Mouse (Mus musculus): Measurements from ENCODE around the gene Mrps7.
"Not testable (repeated sequence)": the region's sequence is repeated elsewhere in the genome, so short reads cannot be mapped to it uniquely, and the experiment has no call there.

The Mrps7 gene

DNA sequence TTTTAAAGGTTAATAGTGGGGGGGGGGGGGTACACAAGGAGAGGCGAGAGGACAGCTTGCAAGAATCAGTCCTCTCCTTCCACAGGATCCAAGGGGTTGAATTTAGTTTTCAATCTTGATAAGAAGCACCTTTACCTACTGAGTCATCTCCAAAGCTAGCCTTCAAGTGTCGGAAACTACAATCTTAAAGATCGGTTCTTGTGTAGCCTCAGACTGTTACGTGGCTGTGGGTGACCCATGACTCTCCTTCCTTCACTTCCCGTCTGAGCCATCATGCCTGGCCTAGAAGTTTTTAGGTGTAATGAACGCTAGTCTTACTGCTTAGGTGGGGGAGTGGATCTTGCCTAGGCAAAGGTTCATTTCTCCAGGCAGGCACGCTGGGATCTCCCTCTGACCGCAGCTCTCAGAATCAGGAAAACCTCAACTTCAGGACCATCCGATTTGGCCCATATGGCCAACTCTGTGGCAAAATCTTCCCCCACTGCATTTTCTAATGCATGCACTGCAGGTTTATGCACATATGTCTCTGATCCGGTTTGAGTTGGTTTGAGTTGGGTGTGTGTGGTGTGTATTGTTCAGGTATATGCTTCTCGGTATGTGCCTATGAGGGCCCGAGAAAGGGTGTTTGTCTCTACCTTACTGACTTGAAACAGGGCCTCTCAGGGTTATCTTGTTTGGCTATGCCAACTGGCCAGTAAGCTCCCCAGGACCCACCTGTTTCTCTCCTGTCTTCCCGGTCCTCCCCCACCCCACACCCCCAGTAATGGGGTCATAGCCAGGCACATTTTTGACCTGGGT is 26.2 kb downstream of the Mrps7 start:
- no peak for DNase-seq

DNA sequence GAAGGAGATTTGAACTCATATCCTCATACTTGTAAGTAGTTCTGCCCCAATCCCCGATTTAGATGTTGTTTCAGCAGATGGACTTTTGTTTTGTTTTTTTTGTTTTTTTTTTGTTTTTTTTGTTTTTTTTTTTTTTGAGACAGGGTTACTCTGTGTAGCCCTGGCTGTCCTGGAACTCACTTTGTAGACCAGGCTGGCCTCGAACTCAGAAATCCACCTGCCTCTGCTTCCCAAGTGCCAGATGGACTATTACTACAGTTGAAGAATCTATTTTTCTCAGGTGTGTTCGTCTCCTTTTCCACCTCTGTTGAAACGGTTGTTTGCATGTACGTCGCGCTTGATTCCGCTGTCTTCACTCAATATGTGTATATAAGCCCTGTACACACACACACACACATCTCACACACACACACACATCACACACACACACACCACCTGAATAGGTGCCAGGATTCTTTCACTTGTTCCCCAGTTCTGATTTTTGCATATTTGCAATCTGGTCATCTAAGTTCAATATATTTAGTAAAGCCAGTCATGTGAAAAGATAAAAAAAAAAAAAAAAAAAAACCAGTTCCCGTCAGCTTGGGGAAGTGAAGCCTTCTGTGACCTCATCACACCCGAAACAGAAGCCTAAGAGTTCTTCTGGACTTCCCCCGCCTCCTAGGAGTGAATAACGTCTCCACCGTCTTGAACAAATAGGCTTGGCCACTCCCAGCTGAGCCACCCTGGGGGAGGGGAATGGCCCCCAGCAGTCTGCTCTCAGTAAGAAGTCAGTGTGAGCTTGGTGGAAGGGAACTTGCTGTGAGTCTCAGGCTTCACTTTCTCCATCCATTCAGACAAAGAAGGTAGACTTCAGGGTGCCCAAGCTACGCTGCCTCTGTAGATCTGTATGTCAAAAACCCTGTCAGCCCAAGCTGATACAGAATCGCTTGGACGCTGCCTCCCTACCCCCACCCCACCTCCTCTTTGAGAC is 27.1 kb downstream of the Mrps7 start:
- DNase-seq: peak; percentile 55

DNA sequence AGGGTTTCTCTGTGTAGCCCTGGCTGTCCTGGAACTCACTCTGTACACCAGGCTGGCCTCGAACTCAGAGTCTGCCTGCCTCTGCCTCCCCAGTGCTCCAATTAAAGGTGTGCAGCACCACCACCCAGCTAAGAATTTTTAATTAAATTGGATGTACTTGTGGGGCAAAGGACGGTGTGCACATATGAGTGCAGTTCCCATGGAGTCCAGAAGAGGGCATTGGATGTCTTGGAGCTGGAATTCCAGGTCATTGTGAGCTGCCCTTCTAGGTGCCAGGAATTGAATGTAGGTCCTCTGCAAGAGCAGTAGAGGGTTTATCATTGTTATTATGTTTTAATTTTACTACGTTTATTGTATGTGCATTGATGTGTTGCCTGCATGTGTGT is 27.8 kb downstream of the Mrps7 start:
- DNase-seq: peak; percentile 53

DNA sequence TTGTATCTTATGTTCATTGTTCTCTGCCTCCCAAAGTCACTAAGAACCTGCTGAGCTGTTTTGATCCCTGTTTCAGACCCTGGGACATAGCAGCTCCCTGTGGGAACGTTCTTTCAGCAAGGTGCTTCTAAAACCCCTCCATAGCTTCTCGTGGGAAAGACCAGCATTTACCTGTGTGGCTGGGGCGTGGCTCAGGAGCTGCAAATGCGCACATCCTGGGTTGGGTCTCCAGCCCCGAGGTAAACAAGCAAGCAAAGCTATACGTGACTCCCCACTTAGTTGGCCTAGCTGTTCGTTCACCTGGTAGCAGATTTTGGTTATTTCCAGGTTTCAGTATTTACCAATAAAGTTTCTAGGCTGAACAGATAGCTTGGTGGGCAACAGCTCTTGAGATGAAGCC is 28.5 kb downstream of the Mrps7 start:
- DNase-seq: no peak

DNA sequence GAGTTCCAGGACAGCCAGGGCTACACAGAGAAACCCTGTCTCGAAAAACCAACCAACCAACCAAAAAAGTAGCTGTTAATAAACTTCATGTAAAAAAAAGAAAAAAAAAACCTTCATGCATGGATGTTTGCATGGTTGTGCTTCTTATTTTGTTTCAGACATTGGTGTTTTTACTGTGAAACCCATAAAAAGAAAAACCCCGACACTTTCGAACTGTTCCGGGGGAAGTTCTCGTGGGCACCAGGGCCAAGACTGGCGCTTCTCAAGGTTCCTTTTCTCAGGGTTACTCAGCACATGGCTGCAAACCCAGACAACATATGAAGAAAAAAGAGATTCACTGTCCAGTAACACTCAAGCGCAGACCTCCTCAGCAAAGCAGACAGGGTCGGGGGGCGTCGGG is 29.1 kb downstream of the Mrps7 start:
- DNase-seq: no peak

DNA sequence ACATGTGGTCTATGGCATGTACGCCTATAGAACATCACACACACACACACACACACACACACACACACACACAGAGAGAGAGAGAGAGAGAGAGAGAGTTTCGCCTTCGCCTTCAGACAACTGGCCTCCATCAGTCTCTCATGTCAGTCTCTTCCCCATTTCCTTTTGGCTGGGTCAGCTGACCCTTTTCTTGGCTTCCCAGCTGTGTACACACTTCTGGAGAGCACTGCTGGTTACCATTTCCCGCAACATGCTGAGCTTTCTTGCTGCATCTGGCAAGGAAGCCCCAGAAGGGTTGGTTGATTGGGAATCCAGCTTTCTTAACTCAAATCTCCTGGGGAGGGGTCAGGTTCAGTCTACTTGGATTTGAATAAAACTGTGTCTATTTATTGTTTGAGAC is 30.4 kb downstream of the Mrps7 start:
- DNase-seq: no peak

DNA sequence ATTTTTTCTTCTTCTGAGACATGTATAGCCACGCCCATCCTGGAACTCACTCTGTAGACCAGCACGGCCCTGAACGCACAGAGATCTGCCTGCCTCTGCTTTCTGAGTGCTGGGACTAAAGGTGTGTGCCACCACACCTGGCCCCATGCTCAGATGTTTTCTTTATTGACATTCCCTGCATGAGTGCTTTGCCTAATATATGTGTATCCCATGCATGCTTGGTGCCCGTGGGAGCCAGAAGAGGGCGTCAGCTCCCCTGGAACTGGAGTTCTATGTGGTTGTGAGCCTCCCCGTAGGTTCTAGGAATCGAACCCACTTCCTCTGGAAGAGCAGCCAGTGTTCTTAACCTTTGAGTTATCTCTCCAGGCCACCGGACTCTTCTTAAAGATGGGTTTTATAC is 31.3 kb downstream of the Mrps7 start:
- no peak for DNase-seq

DNA sequence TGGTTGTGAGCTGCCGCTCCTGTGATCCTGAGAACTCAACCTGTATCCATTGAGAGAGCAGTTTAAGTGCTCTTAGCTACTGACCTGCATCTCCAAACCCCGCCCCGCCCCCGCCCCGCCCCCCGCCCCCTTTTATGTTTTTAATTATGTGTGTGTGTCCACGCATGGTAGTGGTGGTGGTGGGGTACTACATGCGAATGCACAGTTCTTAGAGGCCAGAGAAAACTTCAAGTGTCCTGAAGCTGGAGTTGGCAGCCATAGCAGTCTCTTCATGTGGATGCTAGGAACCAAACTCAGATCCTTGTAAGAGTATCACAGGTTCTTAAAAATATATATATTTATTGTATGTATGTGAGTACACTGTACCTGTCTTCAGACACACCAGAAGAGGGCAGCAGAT is 31.8 kb downstream of the Mrps7 start:
- DNase-seq: no peak

DNA sequence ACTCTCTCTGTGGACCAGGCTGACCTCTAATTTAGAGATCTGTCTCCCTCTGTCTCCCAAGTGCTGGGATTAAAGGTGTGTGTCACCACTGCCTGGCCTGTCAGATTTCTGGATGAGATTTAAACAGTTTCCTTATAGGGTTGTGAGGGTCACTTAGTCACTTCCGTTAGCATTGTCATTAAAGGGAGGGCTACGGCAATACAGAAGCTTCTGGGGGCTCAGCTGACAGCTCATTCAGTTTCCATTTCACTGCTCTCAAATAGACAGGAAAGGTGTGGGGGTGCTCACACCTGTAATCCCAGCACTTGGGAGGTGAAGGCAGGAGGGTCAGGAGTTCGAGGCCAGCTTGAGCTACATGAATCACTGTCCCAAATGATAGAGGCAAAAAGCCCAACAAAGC is 33.2 kb downstream of the Mrps7 start:
- DNase-seq: no peak

DNA sequence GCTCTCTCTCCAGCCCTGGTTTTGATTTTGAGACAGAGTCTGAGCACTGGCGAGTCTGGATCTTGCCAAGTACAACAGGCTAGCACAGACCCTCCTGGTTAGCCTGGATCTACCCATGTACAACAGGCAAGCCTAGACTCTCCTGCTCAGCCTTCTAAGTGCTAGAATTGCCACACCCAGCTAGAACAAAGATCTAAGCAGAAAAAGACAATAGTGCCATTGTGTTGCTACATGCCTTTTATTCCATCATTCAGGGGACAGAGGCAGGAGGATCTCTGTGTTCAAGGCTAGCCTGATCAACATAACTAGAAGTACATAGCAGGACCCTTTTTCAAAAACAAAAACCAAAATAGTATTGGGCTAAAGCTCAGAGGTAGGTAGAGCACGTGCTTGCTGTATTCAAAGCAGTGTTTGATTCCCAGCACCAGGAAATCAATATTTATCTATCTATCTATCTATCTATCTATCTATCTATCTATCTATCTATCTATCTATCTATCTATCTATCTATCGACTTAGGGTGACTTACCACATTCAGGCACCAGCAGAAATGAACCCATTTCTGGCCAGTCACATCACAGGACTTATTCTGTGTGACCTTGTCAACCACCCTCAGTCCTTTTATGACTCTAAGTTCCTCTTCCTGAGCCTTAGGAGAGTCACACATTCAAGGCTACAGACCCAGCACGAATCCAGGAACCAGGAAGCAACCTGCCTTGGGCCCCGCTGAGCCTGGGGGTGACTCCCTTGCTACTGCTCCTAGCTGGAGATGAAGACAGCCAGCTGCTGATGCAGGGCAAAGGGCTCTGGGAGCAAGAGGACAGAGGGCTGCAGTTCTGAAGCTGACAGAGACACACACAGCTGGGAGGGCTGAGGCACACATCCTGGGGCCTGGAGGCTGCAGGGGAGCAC is 35.0 kb downstream of the Mrps7 start:
- no peak for DNase-seq

DNA sequence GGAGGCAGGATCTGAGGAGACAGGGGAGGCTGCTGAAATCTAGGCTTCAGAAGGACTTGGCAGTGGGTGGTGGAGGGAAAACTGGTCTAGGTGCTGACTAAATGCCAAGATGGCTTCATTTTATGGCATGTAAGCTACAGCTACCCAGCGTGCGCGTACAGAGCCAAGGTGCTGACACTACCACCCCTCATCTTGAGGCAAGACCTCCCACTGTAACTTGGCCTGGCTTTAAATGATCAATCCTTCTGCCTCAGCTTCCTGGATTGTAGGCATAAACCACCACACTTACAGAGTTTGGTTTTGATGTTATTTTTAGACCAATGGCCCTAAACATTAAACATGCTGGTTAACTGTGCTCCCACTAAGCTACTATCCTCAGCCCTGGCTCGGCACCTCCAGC is 35.8 kb downstream of the Mrps7 start:
- DNase-seq: no peak

DNA sequence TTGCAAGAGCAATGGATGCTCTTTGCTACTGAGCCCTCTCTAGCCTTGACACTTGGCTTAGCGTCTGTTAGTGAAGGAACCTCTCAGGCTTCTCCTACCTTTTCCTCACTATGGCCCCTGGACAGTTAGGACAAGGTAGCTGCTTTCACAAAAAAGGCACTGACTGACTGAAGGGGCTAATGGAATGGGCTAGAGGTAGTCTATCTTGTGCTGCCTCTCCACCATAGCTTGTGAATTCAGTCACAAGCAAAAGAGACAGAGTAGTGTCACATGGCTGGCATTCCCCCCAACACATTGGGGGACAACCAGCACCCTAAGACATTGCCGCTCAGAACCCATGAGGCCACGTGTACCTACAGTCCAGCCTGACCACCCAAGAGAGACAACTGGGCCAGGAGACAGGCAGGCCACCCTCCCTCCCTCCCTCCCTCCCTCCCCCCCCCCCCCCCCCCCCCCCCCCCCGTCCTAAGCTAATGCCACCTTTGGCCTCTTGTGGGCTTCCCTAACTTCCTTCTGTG is 36.6 kb downstream of the Mrps7 start:
- DNase-seq: no peak

DNA sequence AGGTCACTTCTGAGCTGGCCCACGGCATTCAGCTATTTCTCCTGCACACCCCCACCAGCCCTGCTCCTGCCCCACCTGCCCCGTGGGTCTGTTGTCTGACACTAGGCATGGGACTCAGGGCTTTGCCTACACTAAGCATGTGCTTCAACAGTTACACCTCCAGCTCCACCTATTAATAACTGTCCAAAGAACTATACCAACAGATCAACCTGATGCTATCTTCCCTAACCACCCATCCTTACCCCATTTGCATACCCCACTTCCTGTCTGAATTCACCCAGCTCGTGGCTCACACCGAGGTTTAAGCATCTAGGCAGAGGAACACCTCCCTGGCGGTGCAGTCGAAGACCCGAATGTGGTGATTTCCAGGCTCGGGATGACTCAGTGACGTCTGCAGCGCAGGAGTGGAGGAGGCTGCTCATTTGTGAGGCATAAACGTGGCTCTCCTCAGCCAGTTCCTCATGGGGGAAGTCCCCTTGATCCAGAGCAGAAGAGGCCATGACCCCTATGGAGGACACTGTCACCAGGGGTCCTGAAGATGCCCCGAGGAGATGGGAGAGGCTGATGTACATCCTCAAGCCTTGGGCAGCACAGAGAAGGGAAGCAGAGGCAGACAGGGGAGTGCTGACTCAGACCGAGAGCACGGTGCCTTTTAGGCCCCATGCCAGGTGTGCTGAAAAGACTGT is 37.4 kb downstream of the Mrps7 start:
- DNase-seq: no peak

DNA sequence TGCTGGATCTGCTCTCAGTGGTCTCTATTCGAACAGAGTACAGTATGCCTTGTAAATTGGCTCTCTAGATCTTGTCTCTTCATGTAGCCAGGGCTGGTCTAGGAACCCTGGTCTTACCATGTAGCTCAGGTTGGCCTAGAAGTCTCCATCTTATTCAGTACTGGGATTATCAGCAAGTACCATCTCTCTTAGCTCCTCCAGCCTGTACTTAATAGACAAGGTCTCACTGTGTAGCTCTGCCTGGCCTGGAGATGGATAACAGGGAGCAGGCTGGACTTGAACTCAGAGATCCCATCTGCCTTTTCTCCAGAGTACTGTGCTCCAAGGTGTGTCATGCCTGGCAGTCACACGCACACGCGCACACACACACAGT is 37.9 kb downstream of the Mrps7 start:
- no peak for DNase-seq

DNA sequence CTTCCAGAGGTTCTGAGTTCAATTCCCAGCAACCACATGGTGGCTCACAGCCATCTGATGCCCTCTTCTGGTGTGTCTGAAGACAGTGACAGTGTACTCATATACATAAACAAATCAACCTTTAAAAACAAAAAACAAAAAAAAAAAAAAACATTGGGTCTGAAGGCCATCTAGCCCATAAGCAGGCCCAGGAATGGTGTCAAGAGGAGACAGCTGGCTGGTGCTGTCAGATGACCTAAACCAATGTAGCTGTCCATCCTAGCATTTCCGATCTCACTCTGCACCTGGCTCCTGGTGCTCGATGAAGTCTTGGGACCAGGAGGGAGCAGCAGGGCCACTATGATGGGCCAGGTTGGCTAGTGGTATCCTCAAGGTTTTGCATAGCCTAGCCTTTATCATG is 39.0 kb downstream of the Mrps7 start:
- DNase-seq: no peak

DNA sequence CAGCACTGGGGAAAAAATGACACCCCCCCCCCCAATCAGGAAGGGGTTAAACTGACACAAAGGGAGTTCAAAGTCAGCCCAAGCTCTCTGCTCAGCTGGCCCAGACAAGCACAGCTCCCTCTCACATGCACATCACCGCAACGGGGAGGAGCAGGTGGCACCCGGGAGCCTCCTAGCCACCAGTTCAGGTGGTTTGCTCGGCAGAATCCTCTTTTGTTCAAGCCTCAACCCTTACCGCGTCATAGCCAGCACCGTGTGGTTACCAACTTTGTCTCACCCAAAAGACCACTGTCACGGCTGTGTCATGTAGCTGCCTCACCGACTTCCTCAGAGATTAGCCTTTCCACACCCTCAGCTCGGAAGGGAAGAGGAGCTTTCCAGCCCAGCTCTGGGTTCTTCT is 39.5 kb downstream of the Mrps7 start:
- DNase-seq: no peak

DNA sequence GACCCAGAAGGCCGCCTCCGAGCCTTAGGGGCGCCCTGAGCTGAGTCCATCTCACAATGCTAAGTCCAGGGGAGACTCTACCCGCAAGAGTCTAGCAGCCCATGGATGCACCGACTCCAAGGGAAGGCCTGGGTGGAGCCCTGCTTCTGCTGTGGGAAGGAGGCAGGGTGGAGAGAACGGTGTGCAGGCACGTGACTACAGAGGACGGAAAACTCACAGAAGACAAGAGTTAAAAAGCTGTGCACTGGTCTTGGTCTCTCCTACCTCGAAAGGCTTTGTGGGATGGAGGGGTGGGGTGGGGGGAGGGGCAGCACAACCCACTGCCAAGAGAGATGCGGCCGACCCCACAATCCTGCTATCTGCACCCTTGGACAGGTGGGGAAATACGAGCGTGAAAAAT is 40.6 kb downstream of the Mrps7 start:
- DNase-seq: no peak

DNA sequence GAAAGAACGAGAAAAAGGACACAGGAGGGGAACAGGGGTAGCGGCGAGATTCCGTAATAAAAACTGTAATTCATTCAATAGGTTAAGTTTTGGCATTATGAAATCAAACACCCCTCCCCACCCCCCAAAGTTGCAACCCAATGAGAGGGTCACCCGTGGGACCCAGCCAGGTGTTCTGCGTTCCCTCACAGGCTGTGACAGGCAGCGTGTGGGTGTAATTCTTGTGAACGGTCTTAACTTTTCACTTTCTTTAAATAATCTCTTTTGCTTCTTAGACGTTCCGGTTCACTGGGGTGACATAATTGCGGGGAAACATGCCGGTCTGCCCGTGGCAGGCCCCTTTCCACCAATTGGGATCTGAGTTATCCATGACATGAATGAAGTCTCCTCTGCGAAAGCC is 41.8 kb downstream of the Mrps7 start:
- DNase-seq: not testable (repeated sequence)

DNA sequence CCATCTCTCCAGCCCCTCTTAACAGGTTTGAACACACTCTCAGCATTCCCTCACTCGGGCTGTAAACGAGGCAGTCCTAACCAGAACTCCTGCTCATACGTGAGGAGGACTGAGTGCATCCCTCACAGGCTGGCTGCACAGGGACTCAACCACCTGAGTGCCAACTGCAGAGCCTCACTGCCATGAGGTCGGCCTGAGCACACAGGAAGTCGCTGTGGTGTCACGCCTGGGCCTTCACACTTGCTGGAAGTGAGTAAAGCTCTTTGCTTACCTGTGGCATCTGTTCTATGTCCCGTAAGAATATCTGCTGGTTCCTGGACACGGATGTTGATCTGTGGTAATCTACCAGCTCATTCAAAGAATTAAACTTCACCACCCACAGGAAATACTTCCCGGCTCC is 42.7 kb downstream of the Mrps7 start:
- no peak for DNase-seq

DNA sequence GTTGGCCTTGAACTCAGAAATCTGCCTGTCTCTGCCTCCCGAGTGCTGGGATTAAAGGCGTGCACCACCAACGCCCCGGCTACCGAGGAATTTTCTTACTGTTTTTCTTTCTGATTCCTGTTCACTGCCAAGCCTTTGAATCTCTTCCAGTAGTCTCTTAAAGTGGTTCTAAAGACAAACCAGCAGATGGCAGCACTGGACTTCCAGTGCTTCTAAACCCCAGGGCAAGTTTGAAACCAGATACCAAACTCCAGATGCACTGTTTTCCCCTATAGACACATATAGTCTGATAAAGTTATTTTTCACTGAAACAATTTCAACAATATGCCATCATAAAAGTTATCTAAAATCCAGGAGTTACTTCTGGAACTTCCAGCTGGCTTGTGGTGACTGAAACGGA is 43.7 kb downstream of the Mrps7 start:
- peak; percentile 41 for DNase-seq

DNA sequence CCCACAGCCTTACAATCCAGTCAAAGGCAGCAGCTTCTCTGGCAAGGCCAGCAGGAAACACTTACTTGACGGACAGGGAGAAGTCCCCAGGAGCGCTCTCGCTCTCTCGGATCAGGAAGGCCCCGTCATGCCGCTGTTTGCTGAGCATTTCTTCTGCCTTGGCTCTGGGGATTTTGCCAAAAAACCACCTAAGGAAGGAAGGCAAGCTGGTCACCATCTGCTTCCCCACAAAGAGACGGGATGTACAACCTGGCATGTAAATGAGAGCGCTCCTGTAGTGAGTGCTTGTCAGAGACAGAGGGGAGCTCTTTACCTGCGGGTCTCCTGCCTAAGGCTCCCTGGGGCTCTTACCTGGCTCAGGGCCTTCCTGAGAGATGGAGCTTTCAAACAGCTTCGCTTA is 46.0 kb downstream of the Mrps7 start:
- no peak for DNase-seq

DNA sequence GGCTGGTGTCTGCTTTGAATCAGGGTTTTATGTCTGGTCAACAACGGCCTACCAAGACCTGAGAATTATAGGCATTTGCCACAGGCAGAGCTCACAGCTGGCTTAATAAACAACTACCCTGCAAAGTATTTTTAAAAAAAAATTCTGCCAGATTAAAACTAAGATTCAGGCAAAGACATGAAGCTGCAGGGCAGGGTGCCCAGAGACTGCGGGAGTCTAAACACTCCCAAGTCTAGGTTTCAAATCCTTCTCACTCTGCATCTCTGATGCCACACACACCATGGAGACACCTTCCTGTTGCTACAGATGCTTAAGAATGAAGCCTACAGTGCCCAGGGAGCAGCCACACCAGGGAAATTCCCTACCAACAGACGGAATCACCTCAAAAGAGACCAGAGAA is 48.0 kb downstream of the Mrps7 start:
- DNase-seq: no peak
